Mouse (Mus musculus) olfactory bulb, adult 2 months (tissue): ENCODE data around the gene 1700016D06Rik. TPM values are rescaled to one million over a fixed set of nuclear protein-coding genes. Genes with fewer than 3 reads are reported as not detected.

Experiments
- H3K27ac ChIP-seq: fragments of 200-500 bp; 2 replicates; pipeline ENCODE4 v1.5.1; 2012; ENCODE audit warnings: low read depth, low read length; ENCODE audit not compliant: insufficient read depth
- H3K4me1 ChIP-seq: fragments of 200-500 bp; 2 replicates; pipeline ENCODE4 v1.6.1; 2012; ENCODE audit warnings: low read length; ENCODE audit not compliant: control insufficient read depth, insufficient read depth
- H3K4me3 ChIP-seq: fragments of 200-500 bp; 2 replicates; pipeline ENCODE4 v1.5.1; 2012; ENCODE audit warnings: mild to moderate bottlenecking, low read depth, low read length, moderate library complexity; ENCODE audit not compliant: insufficient read depth
- CTCF ChIP-seq: fragments of 200-500 bp; IDR thresholded peaks from 2 replicates; pipeline ENCODE4 v1.5.1; 2012; ENCODE audit warnings: low read depth, mild to moderate bottlenecking, low read length, moderate library complexity; ENCODE audit not compliant: insufficient read depth
- POLR2A ChIP-seq: fragments of 200-500 bp; IDR thresholded peaks from 2 replicates; pipeline ENCODE4 v1.6.1; 2012; ENCODE audit warnings: mild to moderate bottlenecking, low read depth, low read length, moderate library complexity; ENCODE audit not compliant: insufficient read depth
- WGBS: fragments of 180-500 bp; shearing (Covaris S2); methylation state at CpG from one replicate; pipeline ENCODE4 v1.1.7; 2018; 5-methylcytosine and 5-hydroxymethylcytosine counted together
- polyA plus RNA-seq: library from polyadenylated mRNA; stranded (reverse); fragments of >200 nt; gene quantifications from 2 replicates; pipeline ENCODE4 v1.2.4, GENCODE M21; 2012; ENCODE audit warnings: low replicate concordance; ENCODE audit not compliant: missing spikeins, insufficient read depth, insufficient read length

Gene 1700016D06Rik
- polyA plus RNA-seq, 1 experiment: not detected

GRCm38 (mm10) chr8:11633414-11633813 lies 67.4 kb downstream of the 1700016D06Rik start:
- Histone ChIP-seq H3K27ac (no peak overlapping the region), H3K4me3 (no peak overlapping the region), H3K4me1 (peaks cover 14% of the 10 kb centered on the region)
- WGBS: 30% methylated on average over 7 of the region's 7 CpGs
- no peak for TF ChIP-seq CTCF

DNA sequence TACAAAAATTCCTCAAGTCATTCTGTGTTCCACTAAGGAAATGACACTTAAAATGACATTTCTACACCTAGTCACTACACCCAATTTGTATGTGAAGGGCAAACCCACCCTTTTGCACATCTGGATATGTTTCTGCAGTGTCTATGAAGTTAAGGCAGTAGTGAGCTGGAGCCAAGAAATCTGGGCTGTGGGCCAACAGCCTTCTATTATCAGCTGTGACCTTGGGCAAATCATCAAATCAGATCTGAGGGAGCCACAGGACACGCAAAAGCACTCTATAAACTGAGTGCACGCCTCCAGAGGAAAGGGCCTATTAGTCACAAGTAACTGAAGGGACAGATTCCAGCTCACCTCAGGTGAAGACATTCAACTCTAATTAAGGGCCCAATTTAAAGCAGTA lies 68.5 kb downstream of the 1700016D06Rik start:
- no peak overlapping the region for H3K27ac ChIP-seq
- WGBS: 17% methylated on average over 2 of the region's 2 CpGs
- H3K4me1 ChIP-seq: peaks cover 14% of the 10 kb centered on the region
- H3K4me3 ChIP-seq: no peak overlapping the region
- TF ChIP-seq CTCF (no peak), POLR2A (no peak)

DNA sequence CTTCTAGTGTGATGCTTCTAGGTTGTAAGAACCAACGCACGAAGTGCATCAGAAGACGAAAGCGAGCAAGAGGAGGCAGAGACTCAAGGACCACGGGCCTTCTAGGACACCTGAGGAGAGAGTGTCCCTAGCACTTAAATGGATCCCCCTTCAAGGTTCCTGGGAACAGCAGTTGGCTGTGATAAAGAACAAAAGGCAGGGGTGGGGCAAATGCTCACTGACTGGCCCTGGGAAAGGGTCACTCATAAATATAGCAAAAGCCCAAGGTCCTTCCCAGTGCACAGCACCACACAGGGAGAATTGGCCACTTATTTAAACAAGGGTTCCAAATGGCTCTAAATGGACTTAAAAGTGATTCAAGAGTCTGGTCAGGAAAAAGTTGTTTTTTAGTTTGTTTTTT lies 71.7 kb downstream of the 1700016D06Rik start:
- Histone ChIP-seq H3K4me3 (no peak overlapping the region), H3K27ac (no peak overlapping the region), H3K4me1 (peaks cover 11% of the 10 kb centered on the region)
- 81% methylated on average over 5 of the region's 5 CpGs for WGBS
- TF ChIP-seq CTCF (no peak), POLR2A (no peak)

- WGBS: 47% methylated on average over 7 of the region's 7 CpGs
- H3K27ac ChIP-seq: no peak overlapping the region
- H3K4me1 ChIP-seq: peaks cover 9% of the 10 kb centered on the region
- TF ChIP-seq POLR2A (no peak), CTCF (no peak)
- H3K4me3 ChIP-seq: no peak overlapping the region
These were observed 72.2 kb downstream of the 1700016D06Rik start for GRCm38 (mm10) chr8:11628506-11629132.

DNA sequence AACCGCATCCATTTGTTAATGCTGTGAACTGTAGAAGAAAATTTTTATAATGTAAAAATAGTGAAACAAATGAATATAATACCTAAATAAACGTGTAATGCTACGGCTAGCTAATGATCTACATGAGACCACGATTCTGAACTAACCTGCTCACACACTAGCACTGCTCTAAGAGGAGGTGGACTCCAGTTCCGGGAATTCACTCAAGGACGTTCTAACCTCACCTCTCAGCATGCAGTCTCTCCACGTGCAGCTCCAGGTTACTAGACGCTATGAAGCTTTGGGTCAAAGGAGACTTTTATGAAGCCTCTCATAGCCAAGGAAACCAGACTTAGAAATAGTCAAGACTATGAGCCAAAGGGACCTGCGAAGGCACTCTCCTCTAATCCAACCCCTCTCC lies 73.1 kb downstream of the 1700016D06Rik start:
- Histone ChIP-seq H3K4me1 (peaks cover 6% of the 10 kb centered on the region), H3K27ac (no peak overlapping the region), H3K4me3 (no peak overlapping the region)
- 80% methylated on average over 9 of the region's 9 CpGs for WGBS
- no peak for TF ChIP-seq CTCF
- TF ChIP-seq POLR2A: no peak

DNA sequence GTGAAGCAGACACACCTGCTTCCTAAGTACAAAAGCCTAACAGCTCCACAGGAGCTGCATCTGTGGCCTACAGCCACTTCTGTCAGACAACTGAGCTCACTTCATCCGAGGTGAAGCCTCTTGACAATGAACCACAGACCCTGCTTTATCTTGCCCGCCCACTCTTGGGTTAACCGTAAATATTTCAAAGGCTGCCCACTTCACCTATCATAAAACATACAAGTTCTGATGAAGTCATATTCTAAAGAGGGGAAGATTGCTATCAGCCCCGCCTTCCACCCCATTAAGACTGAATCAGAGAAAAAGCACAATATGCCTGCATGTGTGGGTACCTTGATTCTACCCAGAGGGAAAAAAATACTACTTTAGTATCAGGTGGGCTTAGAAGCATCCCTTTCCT lies 75.8 kb downstream of the 1700016D06Rik start:
- 79% methylated on average over 4 of the region's 4 CpGs for WGBS
- Histone ChIP-seq H3K4me3 (no peak overlapping the region), H3K4me1 (peaks cover 5% of the 10 kb centered on the region), H3K27ac (no peak overlapping the region)
- TF ChIP-seq CTCF: no peak
- no peak for TF ChIP-seq POLR2A

DNA sequence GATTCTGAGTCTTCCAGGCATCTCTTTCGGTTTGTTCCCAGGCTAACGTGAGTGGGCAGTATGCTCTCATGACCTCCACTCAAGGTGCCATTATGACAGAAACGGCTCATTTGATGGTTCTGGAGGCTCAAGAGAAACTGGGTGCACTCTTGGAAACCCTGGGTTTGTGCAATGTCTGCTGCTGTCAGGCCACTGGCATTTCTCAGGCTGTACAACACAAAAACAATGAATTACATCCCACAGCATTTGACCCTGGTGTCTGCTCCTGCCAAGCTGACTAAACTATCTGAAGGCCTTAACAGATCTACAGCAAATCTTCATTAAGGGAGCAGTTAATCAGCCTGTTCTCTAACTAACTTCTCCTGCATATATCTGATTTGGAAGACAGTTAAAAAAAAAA lies 81.8 kb downstream of the 1700016D06Rik start:
- Histone ChIP-seq H3K4me3 (no peak overlapping the region), H3K4me1 (peaks cover 2% of the 10 kb centered on the region; the same call in 1 of the 2 replicates), H3K27ac (no peak overlapping the region)
- TF ChIP-seq POLR2A (no peak), CTCF (no peak)
- WGBS: 93% methylated on average over 3 of the region's 3 CpGs

DNA sequence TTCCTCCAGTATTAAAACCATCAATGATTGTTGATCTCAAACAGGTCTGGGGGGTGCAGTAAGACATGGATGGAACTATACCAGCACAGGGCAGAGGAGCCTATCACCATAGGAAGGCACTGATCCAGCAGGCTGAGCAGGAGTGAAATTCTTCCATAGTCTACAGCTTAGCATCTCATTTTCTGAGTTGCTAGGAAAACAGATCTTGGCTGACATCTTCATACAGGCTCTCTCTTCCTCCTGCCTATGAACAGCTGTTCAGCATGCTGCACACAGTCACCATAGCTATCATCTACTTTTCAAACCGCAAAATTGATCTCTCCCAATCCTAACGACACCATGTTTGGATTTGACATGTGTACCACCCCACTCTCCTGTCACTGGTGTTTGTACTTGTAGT lies 82.8 kb downstream of the 1700016D06Rik start:
- Histone ChIP-seq H3K27ac (no peak overlapping the region), H3K4me1 (peaks cover 2% of the 10 kb centered on the region; the same call in 1 of the 2 replicates), H3K4me3 (no peak overlapping the region)
- TF ChIP-seq CTCF (no peak), POLR2A (no peak)
- WGBS: 75% methylated on average over 2 of the region's 2 CpGs

DNA sequence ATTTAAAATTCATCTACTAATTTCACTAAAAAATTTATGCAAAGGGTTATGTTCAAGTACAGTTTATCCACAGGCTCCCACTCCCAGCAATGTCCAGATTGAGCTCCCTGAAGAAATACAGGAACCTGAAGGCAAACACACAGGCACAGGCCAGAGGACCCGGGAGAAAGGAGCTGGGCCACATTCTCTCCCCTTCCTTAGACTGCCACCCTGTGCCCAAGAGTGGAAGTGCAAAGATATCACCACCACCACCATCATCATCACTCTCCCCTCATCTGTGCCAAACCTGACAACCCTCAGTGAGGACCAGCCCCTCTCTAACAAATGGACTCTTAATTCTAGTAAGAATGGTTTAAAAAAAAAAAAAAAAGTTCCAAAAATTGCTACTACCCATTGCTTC lies 84.6 kb downstream of the 1700016D06Rik start:
- 0% methylated on average over 1 of the region's 1 CpGs for WGBS
- peak; percentile 55 for TF ChIP-seq CTCF
- TF ChIP-seq POLR2A: no peak
- H3K27ac ChIP-seq: no peak overlapping the region
- H3K4me3 ChIP-seq: no peak overlapping the region
- H3K4me1 ChIP-seq: no peaks in the 10 kb centered on the region
